ENCODE assay signal across 8 mouse cellular contexts in genomic region chr6:90537941-90538340, GRCm38 (mm10). TPM values are rescaled to one million over a fixed set of nuclear protein-coding genes. Genes with fewer than 3 reads are reported as not detected.
DNase-seq lines count a peak whose midpoint lies in the region; ATAC-seq and TF ChIP-seq lines count a peak whose summit lies in the region.

No protein-coding gene starts in this region.

- 6% methylated on average over 7 of the region's 7 CpGs for WGBS in forebrain, embryonic 14.5 days
- 6% methylated on average over 7 of the region's 7 CpGs for WGBS in hindbrain, embryonic 13.5 days

- in situ Hi-C loops in ES-E14 (cut with MboI; ENCODE audit: low sequenced_read_pairs in 2 of 2, unreplicated experiment in 2 of 2): loop anchor here in 1 of 2 experiments (25.0 kb wide), 1 partner anchor 851 kb away; no protein-coding TSS in a partner anchor

- ATAC-seq in forebrain, embryonic 14.5 days: peak; percentile 54
- ATAC-seq in hindbrain, embryonic 13.5 days (ENCODE audit: low FRiP score): peak; percentile 52; the same call in 1 of the 2 replicates

- no peak overlapping the region for H3K27ac ChIP-seq in ES-E14 (ENCODE audit: insufficient read depth, low read depth, low read length, poor library complexity, severe bottlenecking)
- H3K27ac ChIP-seq in forebrain, embryonic 14.5 days (ENCODE audit: low read depth, low read length): no peak overlapping the region
- no peak overlapping the region for H3K27ac ChIP-seq in hindbrain, embryonic 13.5 days

- H3K4me1 ChIP-seq in ES-E14 (ENCODE audit: control insufficient read depth in 2 of 2, insufficient read depth in 2 of 2, low read length in 2 of 2, poor library complexity in 1 of 2): no peaks in the 10 kb centered on the region; a peak in 1 of 4 replicates
- H3K4me1 ChIP-seq in forebrain, embryonic 14.5 days (ENCODE audit: control insufficient read depth, insufficient read depth, low read length): 0 out of 2 replicates have a peak, but pooled peaks cover 4% of the 10 kb centered on the region
- peaks cover 29% of the 10 kb centered on the region for H3K4me1 ChIP-seq in hindbrain, embryonic 13.5 days (replicated peaks)

- H3K4me2 ChIP-seq in forebrain, embryonic 14.5 days (ENCODE audit: low read length): no peak overlapping the region
- no peak overlapping the region for H3K4me2 ChIP-seq in hindbrain, embryonic 13.5 days

- H3K27me3 ChIP-seq in forebrain, embryonic 14.5 days (replicated peaks; ENCODE audit: control insufficient read depth, insufficient read depth, low read length): no peaks in the 10 kb centered on the region
- 0 out of 2 replicates have a peak, but pooled peaks cover 3% of the 10 kb centered on the region for H3K27me3 ChIP-seq in hindbrain, embryonic 13.5 days

- H3K36me3 ChIP-seq in ES-E14 (ENCODE audit: control insufficient read depth, insufficient read depth, low read length, poor library complexity, severe bottlenecking): no peaks in the 10 kb centered on the region
- H3K36me3 ChIP-seq in forebrain, embryonic 14.5 days (ENCODE audit: control insufficient read depth, insufficient read depth, low read length): no peaks in the 10 kb centered on the region
- H3K36me3 ChIP-seq in hindbrain, embryonic 13.5 days: no peaks in the 10 kb centered on the region

- no peak overlapping the region for H3K9ac ChIP-seq in ES-E14 (ENCODE audit: insufficient read depth, low read depth, low read length, poor library complexity, severe bottlenecking)
- H3K9ac ChIP-seq in forebrain, embryonic 14.5 days (ENCODE audit: low read length): no peak overlapping the region
- no peak overlapping the region for H3K9ac ChIP-seq in hindbrain, embryonic 13.5 days

- peak; percentile 79 for DNase-seq in ES-E14 (ENCODE audit: low read depth, low spot score)
- peak; percentile 32 for DNase-seq in c-Kit-positive CD71-negative TER-119-negative erythroid progenitor cells, embryonic 14.5 days (ENCODE audit: low read depth)
- peak; percentile 74 for DNase-seq in forebrain, embryonic 14.5 days (ENCODE audit: low spot score)
- DNase-seq in layer of hippocampus, postnatal 14 days (ENCODE audit: low spot score in 2 of 2): peak; percentile 84 to 85
- peak; percentile 83 for DNase-seq in lung, postnatal 10 days
- DNase-seq in retina, postnatal 1 day: peak; percentile 76
- DNase-seq in thymus, postnatal 4 days: peak; percentile 92

- H3K9me3 ChIP-seq in ES-E14 (ENCODE audit: control insufficient read depth, insufficient read depth, low read depth, low read length): no peaks in the 10 kb centered on the region
- H3K9me3 ChIP-seq in forebrain, embryonic 14.5 days (replicated peaks; ENCODE audit: control insufficient read depth, low read length): no peaks in the 10 kb centered on the region
- H3K9me3 ChIP-seq in hindbrain, embryonic 13.5 days: no peaks in the 10 kb centered on the region

- H3K4me3 ChIP-seq in ES-E14 (ENCODE audit: insufficient read depth in 1 of 2, low read depth in 1 of 2, low read length in 2 of 2, poor library complexity in 1 of 2, severe bottlenecking in 1 of 2): no peak overlapping the region
- no peak overlapping the region for H3K4me3 ChIP-seq in forebrain, embryonic 14.5 days (ENCODE audit: low read depth, low read length)
- H3K4me3 ChIP-seq in hindbrain, embryonic 13.5 days: no peak overlapping the region

TF ChIP-seq in ES-E14, 5 proteins besides CTCF, POLR2A, EP300 and RAD21:
- peak; percentile 89; the same call in 1 of the 2 replicates for TF ChIP-seq ZC3H11A (IDR thresholded peaks at IDR 0.05; ENCODE audit: borderline replicate concordance, low read depth, low read length)
- no peak for TF ChIP-seq HCFC1 (IDR thresholded peaks at IDR 0.05; ENCODE audit: borderline replicate concordance, insufficient read depth, low read length)

RNA-seq across cellular contexts. Expression of gene Aldh1l1, which starts 51.7 kb away (rescaled TPM):
- total RNA-seq in ES-E14 (2012; rRNA removed): 3.9 and 4.0 TPM in 2 replicates
- 15.8 and 24.1 TPM in 2 replicates for polyA plus RNA-seq in forebrain, embryonic 14.5 days (2014; fragmentation: Nextera tagmentation; extraction: Ambion mirVana)
- 44.8 and 45.3 TPM in 2 replicates for polyA plus RNA-seq in hindbrain, embryonic 13.5 days (2015; fragmentation: Nextera tagmentation; extraction: Ambion mirVana)
- total RNA-seq in layer of hippocampus, postnatal 14 days (2021): 10 to 100 TPM; 42.9 to 45.0 TPM

Comparison
In these comparisons a context has a peak if more than half of its experiments do, and no peak if none do; other contexts are left out.
1. DNase-seq: peak in every context shown above with its lines; median percentile 92 in thymus, postnatal 4 days; 84 in layer of hippocampus, postnatal 14 days; 83 in lung, postnatal 10 days; 79 in ES-E14; 76 in retina, postnatal 1 day; 74 in forebrain, embryonic 14.5 days; 32 in c-Kit-positive CD71-negative TER-119-negative erythroid progenitor cells, embryonic 14.5 days.